Mouse (Mus musculus) lung, postnatal 4 days (tissue): Measurements from ENCODE around the gene Fcgrt.
"Not testable (repeated sequence)": the region's sequence is repeated elsewhere in the genome, so short reads cannot be mapped to it uniquely, and the experiment has no call there.

ENCODE experiments used
- DNase-seq, 2 experiments: peaks; one replicate each; pipeline ENCODE4 v3.0.0; 2021

Gene Fcgrt

DNA sequence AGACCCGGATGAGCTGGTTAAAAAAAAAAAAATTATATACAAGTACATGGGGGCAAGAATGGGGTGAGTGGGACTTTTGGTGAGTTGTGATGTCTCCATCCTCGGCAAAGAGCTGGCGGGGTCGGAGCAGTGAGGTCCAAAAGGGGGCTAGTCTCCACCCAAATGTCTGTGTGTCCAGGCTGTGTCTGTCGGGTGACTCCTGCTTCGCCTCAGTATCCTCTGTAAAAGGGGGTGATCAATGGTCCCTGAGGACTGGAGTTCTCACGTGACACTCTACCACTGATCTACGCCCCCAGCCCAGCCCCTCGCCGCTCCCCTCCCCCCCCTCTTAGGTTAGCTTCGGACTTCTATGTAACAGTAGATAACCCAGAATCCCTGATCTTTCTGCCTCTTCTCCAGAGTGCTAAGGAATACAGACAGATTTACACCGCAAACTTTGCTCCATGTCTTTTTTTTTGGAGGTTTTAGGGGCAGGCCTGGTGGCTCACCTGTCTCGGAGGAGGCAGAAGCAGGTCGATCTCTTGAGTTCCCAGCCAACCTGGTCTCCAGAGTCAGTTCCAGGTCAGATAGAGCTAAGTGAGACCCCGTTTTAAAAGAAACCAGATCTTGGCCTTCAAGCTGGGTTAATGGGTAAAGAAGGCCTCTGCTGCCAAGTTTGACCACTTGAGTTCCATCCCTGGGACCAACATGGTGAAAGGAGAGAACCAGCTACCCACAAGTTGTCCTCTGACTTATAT lies 26.3 kb upstream of the Fcgrt start:
- DNase-seq = no peak

DNA sequence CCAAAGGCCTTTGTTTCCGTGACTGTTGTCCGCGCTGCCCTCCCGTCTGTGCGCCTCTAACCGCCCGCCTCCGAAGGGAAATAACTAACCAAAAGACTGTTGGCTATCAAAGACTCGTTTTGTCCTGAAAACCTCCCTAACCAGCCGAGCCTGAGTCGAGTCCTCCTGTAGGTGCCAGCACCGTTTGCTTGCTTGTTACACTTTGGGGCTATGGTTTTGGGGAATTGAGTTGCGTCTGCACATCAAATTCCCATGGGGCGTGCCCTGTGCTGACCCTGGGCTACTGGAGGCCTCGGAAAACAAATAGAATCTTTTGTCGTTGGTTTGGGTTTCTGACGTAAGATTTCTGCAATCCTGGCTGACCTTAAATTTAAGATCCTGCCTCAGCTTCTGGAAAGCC lies 25.7 kb upstream of the Fcgrt start:
- no peak for DNase-seq

GRCm38 (mm10) chr7:45128624-45129246 lies 25.1 kb upstream of the Fcgrt start, which contains the start of gene Rpl13a:
Gene Rpl13a (minus strand): TSS chr7:45128761.
- DNase-seq = peak; percentile 99 to 100

- DNase-seq = no peak
Measured at GRCm38 (mm10) chr7:45127700-45128224, 24.1 kb upstream of the Fcgrt start.

- peak in 1 of 2 experiments; percentile 23 for DNase-seq
Measured at GRCm38 (mm10) chr7:45126844-45127699, 23.4 kb upstream of the Fcgrt start.

DNA sequence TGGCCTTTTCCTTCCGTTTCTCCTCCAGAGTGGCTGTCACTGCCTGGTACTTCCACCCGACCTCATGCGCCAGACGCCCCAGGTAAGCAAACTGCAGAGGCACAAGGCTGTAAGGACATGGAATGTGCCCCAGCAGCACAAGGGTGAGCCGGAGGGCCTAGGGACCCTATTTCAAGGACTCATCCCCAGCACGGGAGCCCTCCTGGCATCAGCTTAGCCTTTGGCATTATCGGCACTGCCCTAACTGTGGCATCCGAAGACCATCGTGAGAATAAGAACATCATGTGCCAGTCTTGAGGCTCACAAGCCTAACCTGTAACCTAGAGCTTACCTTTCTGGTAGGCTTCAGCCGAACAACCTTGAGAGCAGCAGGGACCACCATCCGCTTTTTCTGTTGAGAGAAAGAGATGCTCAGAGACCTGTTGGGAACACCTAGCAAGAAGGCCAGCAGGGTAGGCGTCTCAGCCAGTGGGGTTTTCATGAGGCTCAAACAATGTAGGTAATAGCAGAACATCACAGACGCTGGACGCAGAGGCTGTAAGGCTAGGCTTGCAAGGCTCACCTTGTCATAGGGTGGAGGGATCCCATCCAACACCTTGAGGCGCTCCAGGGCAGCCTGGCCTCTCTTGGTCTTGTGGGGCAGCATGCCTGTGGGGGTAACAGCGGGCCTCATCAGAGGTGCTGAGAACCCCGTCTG lies 22.6 kb upstream of the Fcgrt start:
- no peak for DNase-seq

GRCm38 (mm10) chr7:45125649-45126048 lies 22.0 kb upstream of the Fcgrt start:
- DNase-seq = not testable (repeated sequence)

- DNase-seq = no peak
Measured at GRCm38 (mm10) chr7:45125144-45125600, 21.5 kb upstream of the Fcgrt start.

- DNase-seq = peak; percentile 99
Measured at GRCm38 (mm10) chr7:45124224-45125143, 20.8 kb upstream of the Fcgrt start, which contains the start of gene Rps11. Gene Rps11 (minus strand): TSS chr7:45124439.

- peak; percentile 40 to 52 for DNase-seq
Measured at GRCm38 (mm10) chr7:45123186-45123570, 19.5 kb upstream of the Fcgrt start.

GRCm38 (mm10) chr7:45122561-45123185 lies 19.0 kb upstream of the Fcgrt start:
- no peak for DNase-seq

DNA sequence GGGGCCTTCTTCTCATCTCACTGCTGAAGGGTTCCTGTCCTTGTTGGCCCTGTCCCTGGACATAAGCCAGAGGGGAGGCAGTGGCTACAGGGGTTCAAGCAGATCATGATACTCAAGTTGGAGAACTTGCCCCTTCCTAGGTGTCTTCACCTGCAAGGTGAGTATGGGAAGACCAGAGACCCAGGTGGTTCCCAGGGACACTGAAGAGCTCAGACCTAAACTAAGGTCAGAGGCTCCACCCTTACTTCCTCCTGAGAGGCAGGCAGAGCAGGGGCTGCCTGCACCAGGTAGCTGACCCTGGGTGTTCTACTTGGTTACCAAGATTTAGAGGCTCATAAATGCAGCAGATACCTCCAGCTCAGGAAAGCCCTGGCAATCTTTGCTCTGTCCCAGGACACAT lies 18.3 kb upstream of the Fcgrt start:
- no peak for DNase-seq

DNA sequence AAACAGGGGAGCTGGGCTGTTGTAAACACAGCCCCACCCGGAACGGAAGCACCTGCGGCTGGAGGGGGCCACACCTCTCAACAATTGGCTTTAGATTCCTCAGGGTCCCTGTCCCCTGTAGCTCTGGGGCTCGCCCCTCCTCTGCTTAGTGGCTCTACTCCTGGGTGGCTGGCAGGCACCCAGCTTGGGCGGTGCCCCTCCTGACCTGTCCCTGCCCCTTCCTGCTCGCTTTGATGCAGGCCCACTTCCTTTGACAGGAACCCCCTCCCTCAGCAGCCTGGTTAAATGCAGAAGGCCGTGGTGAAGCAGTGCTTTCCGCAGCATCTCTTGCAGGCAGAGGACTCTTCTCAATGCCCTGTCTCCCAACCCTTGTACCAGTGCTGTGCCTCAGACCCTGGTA lies 17.8 kb upstream of the Fcgrt start:
- peak; percentile 82 to 90 for DNase-seq

- no peak for DNase-seq
Measured at GRCm38 (mm10) chr7:45119780-45120709, 16.4 kb upstream of the Fcgrt start.

DNA sequence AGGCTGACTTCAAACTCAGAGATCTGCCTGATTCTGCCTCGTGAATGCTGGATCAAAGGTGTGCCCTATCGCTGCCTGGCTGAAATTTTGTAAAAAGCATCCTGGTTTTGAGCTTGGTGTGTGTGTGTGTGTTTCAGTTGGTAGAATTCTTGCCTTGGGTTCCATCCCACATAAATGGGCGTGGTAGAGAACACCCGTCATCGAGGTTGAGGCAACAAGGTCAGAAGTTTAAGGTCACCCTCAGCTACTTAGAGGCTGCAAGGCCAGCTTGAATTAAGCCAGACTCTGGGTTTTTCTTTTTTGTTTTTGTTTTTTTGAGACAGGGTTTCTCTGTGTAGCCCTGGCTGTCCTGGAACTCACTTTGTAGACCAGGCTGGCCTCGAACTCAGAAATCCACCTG lies 14.7 kb upstream of the Fcgrt start:
- no peak for DNase-seq

- no peak for DNase-seq
Measured at GRCm38 (mm10) chr7:45117566-45117965, 13.9 kb upstream of the Fcgrt start.

GRCm38 (mm10) chr7:45113476-45113875 lies 9.8 kb upstream of the Fcgrt start:
- DNase-seq = no peak

DNA sequence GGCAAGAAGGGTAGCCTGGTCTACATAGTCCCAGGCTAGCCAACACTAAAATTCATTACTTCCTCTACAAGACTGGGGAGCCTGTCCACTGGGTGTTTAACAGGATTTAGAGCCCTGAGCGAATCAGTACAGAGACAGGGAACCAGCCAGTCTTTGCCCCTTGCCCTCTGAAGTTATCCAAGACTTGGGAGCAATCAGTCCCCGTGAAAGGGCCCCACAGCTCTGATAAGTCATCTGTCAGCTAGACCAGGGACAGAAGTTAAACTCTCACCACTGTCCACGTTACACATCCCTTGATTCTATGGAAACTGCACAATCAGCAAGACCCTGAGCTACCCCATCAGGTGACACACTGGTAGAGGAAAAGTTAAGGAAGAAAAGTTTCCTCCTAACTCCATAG lies 8.9 kb upstream of the Fcgrt start:
- no peak for DNase-seq

GRCm38 (mm10) chr7:45111940-45112339 lies 8.3 kb upstream of the Fcgrt start:
- DNase-seq = no peak

DNA sequence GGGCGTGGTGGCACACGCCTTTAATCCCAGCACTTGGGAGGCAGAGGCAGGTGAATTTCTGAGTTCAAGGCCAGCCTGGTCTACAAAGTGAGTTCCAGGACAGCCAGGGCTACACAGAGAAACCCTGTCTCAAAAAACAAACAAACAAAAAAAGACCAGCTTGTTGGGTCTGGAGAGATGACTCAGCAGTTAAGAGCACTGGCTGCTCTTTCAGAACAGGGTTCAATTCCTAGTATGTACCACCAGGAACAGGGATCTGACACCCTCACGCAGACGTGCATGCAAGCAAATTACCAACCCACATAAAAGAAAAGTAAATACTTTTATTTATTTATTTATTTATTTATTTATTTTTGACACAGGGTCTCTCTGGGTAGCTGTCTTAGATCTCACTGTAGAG lies 6.4 kb upstream of the Fcgrt start:
- not testable (repeated sequence) for DNase-seq
